Mouse (Mus musculus): ENCODE results near the gene Ubxn11.
A peak's percentile ranks its signal among the peaks of the same experiment; 100 is the strongest.

DNA sequence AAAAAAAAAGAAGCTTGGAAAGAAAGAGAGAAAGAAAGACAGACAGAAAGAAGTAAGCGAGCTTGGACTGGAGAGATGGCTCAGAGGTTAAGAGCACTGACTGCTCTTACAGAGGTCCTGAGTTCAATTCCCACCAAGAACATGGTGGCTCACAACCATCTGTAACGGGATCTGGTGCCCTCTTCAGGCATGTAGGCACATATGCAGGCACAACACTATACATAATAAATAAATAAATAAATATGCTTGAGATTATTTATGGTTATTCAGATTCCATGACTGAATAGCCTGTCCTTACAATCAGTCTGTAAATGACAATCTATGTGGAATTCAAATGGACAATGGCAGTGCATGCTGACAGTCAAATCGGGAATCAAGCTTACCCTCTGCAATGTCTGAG lies 64.5 kb downstream of the Ubxn11 start:
- TF ChIP-seq CTCF (IDR thresholded peaks at IDR 0.05; ENCODE audit: low read depth, low read length) (peak; percentile 14; the same call in 1 of the 2 replicates), POLR2A (IDR thresholded peaks at IDR 0.05; ENCODE audit: extremely low read depth, insufficient read depth, low read length) (no peak)
